Mouse (Mus musculus) embryonic facial prominence, embryonic 14.5 days (tissue): Measurements from ENCODE around the gene Ntm. TPM values are rescaled to one million over a fixed set of nuclear protein-coding genes. Genes with fewer than 3 reads are reported as not detected.

Source experiments
- ATAC-seq: fragments of 200-750 bp; cut with Nextera tagmentation; 2 replicates; pipeline ENCODE4 v1.8.0; 2017; ENCODE audit warnings: low read depth, moderate number of reproducible peaks, moderate TSS enrichment
- DNase-seq: peaks from one replicate; pipeline ENCODE4 v3.0.0-alpha.2; 2015; ENCODE audit warnings: low spot score
- H3K27ac ChIP-seq: fragments of 300-500 bp; sonication (generic); replicated peaks from 2 replicates; pipeline ENCODE4 v1.5.1; 2014; ENCODE audit warnings: low read depth, mild to moderate bottlenecking, low read length, moderate library complexity
- H3K27me3 ChIP-seq: fragments of 300-500 bp; sonication (generic); replicated peaks from 2 replicates; pipeline ENCODE4 v1.6.1; 2014; ENCODE audit warnings: low read length; ENCODE audit not compliant: control insufficient read depth, insufficient read depth
- H3K36me3 ChIP-seq: fragments of 300-500 bp; sonication (generic); 2 replicates; pipeline ENCODE4 v1.6.1; 2014; ENCODE audit warnings: low read length, mixed read lengths; ENCODE audit not compliant: control insufficient read depth, insufficient read depth
- H3K4me1 ChIP-seq: fragments of 300-500 bp; sonication (generic); 2 replicates; pipeline ENCODE4 v1.6.1; 2014; ENCODE audit warnings: antibody characterized with exemption, low read length; ENCODE audit not compliant: control insufficient read depth, insufficient read depth
- H3K4me2 ChIP-seq: fragments of 300-500 bp; sonication (generic); 2 replicates; pipeline ENCODE4 v1.6.1; 2014; ENCODE audit warnings: low read depth, mild to moderate bottlenecking, low read length, moderate library complexity, mixed read lengths
- H3K4me3 ChIP-seq: fragments of 300-500 bp; sonication (generic); 2 replicates; pipeline ENCODE4 v1.5.1; 2014; ENCODE audit warnings: low read depth, mild to moderate bottlenecking, low read length
- H3K9ac ChIP-seq: fragments of 300-500 bp; sonication (generic); 2 replicates; pipeline ENCODE4 v1.6.1; 2014; ENCODE audit warnings: low read depth, mild to moderate bottlenecking, low read length, moderate library complexity, mixed read lengths
- H3K9me3 ChIP-seq: fragments of 300-500 bp; sonication (generic); 2 replicates; pipeline ENCODE4 v1.6.1; 2016; ENCODE audit warnings: low read length; ENCODE audit not compliant: control insufficient read depth
- WGBS: fragments of 180-500 bp; shearing (Covaris S2); extraction: QIAGEN DNeasy Blood & Tissue Kit; methylation state at CpG from one replicate; pipeline ENCODE4 v1.1.7; 2014; 5-methylcytosine and 5-hydroxymethylcytosine counted together
- polyA plus RNA-seq: library from polyadenylated mRNA; unstranded; fragments of >200 nt; fragmentation: Nextera tagmentation; extraction: Ambion mirVana; gene quantifications from 2 replicates; pipeline ENCODE4 v1.2.1, GENCODE M21; 2014

Ntm gene
- polyA plus RNA-seq, 1 experiment from 2014 or later = 28.2 TPM

- Histone ChIP-seq H3K27me3 (no peaks in the 10 kb centered on the region), H3K4me1 (no peaks in the 10 kb centered on the region), H3K4me3 (no peak overlapping the region), H3K4me2 (no peak overlapping the region), H3K9me3 (no peaks in the 10 kb centered on the region), H3K9ac (no peak overlapping the region), H3K27ac (no peak overlapping the region), H3K36me3 (no peaks in the 10 kb centered on the region)
- DNase-seq (no peak), ATAC-seq (no peak)
- 71% methylated on average over 5 of the region's 5 CpGs for WGBS
Measured at GRCm38 (mm10) chr9:29834911-29835310, 128.0 kb downstream of the Ntm start.

GRCm38 (mm10) chr9:29833781-29834180, 129.2 kb downstream of the Ntm start:
- H3K9ac ChIP-seq = no peak overlapping the region
- H3K9me3 ChIP-seq = no peaks in the 10 kb centered on the region
- H3K4me1 ChIP-seq = no peaks in the 10 kb centered on the region
- no peak overlapping the region for H3K4me2 ChIP-seq
- WGBS = 27% methylated on average over 2 of the region's 2 CpGs
- no peaks in the 10 kb centered on the region for H3K36me3 ChIP-seq
- ATAC-seq (no peak), DNase-seq (no peak)
- no peak overlapping the region for H3K4me3 ChIP-seq
- no peak overlapping the region for H3K27ac ChIP-seq
- no peaks in the 10 kb centered on the region for H3K27me3 ChIP-seq

- no peaks in the 10 kb centered on the region for H3K4me1 ChIP-seq
- H3K9ac ChIP-seq = no peak overlapping the region
- ATAC-seq (no peak), DNase-seq (no peak)
- WGBS = 44% methylated on average over 5 of the region's 5 CpGs
- H3K27me3 ChIP-seq = no peaks in the 10 kb centered on the region
- H3K27ac ChIP-seq = no peak overlapping the region
- no peaks in the 10 kb centered on the region for H3K36me3 ChIP-seq
- H3K4me2 ChIP-seq = no peak overlapping the region
- no peak overlapping the region for H3K4me3 ChIP-seq
- no peaks in the 10 kb centered on the region for H3K9me3 ChIP-seq
Measured at GRCm38 (mm10) chr9:29827240-29827660, 135.7 kb downstream of the Ntm start.

DNA sequence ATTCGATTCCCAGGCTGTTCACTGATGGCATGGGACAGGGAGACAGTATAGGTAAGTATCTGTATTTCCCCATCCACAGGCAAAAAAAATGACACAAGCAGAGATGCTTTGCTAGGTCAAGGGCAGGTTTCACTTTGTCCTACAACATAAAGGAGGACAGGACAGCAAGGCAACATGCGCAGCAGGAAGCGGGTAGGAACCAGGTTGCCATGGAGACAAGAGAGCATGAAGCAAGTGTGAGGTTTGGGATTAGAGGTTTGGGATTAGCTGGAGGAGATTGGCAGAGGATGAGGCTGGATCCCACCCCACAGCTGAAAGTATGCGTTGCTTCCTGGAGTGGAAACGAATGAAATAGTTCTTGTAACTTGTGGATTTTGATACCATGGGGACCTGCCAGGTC, 137.7 kb downstream of the Ntm start:
- Histone ChIP-seq H3K27ac (no peak overlapping the region), H3K9me3 (no peaks in the 10 kb centered on the region), H3K27me3 (no peaks in the 10 kb centered on the region), H3K4me3 (no peak overlapping the region), H3K9ac (no peak overlapping the region), H3K4me2 (no peak overlapping the region), H3K4me1 (no peaks in the 10 kb centered on the region), H3K36me3 (no peaks in the 10 kb centered on the region)
- DNase-seq = no peak
- 91% methylated on average over 5 of the region's 5 CpGs for WGBS
- no peak for ATAC-seq

DNA sequence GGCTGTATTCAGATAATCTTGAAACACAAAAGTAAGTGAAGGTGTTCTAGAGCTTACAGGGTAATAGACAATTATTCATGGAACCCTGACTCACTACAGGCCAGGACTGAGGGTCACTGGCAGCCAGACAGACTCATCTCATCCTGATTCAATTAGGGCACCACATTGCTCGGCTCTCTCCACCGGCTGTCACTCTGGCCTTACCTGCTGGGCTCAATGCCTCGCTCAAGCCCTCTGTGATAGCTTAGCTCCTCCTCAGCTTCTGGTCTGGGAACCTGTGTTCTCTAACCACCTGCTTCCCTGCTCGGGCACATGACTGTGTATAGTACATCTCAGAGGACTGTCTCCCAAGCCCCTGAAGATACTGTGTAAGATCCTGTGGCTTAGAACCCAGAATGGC, 139.2 kb downstream of the Ntm start:
- H3K27ac ChIP-seq = no peak overlapping the region
- no peak for ATAC-seq
- H3K4me3 ChIP-seq = no peak overlapping the region
- H3K4me1 ChIP-seq = no peaks in the 10 kb centered on the region
- no peak for DNase-seq
- no peaks in the 10 kb centered on the region for H3K27me3 ChIP-seq
- no peaks in the 10 kb centered on the region for H3K36me3 ChIP-seq
- 70% methylated on average over 4 of the region's 4 CpGs for WGBS
- H3K9me3 ChIP-seq = no peaks in the 10 kb centered on the region
- H3K9ac ChIP-seq = no peak overlapping the region
- no peak overlapping the region for H3K4me2 ChIP-seq

GRCm38 (mm10) chr9:29812685-29813084, 150.3 kb downstream of the Ntm start:
- ATAC-seq = no peak
- 80% methylated on average over 5 of the region's 5 CpGs for WGBS

DNA sequence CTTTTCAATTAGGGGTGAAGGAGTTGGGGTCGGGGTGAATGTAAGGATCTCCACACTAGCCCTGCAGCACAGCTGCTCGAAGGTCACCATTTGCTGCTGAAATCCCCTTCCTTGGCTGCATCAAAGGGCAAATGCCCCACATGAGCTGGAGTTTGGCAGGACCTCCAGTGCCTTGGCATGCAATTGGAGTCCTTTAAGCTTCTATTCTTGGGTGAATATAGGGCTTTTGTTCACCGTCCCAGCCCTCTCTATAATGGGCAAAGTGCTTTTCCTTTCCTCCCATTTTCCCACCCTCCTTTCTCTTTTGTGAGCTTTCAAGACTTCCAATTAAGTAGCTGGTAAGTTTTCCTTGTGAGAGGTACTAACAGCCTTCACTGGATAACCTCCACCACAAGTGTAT, 156.2 kb downstream of the Ntm start:
- no peak overlapping the region for H3K27ac ChIP-seq
- no peak for ATAC-seq
- H3K4me2 ChIP-seq = no peak overlapping the region
- no peak for DNase-seq
- no peak overlapping the region for H3K4me3 ChIP-seq
- no peaks in the 10 kb centered on the region for H3K36me3 ChIP-seq
- WGBS = 42% methylated on average over 3 of the region's 3 CpGs
- H3K4me1 ChIP-seq = no peaks in the 10 kb centered on the region
- H3K9me3 ChIP-seq = no peaks in the 10 kb centered on the region
- no peaks in the 10 kb centered on the region for H3K27me3 ChIP-seq
- H3K9ac ChIP-seq = no peak overlapping the region

More at GRCm38 (mm10) chr9:29812685-29813084, 150.3 kb downstream of the Ntm start:
- Histone ChIP-seq H3K9me3 (no peaks in the 10 kb centered on the region), H3K4me1 (no peaks in the 10 kb centered on the region), H3K27me3 (no peaks in the 10 kb centered on the region), H3K9ac (no peak overlapping the region), H3K27ac (no peak overlapping the region), H3K4me3 (no peak overlapping the region), H3K4me2 (no peak overlapping the region), H3K36me3 (no peaks in the 10 kb centered on the region)
- no peak for DNase-seq

- H3K4me2 ChIP-seq = no peak overlapping the region
- 93% methylated on average over 9 of the region's 9 CpGs for WGBS
- DNase-seq (no peak), ATAC-seq (no peak)
- no peaks in the 10 kb centered on the region for H3K36me3 ChIP-seq
- H3K4me3 ChIP-seq = no peak overlapping the region
- H3K27ac ChIP-seq = no peak overlapping the region
- no peak overlapping the region for H3K9ac ChIP-seq
- no peaks in the 10 kb centered on the region for H3K4me1 ChIP-seq
- H3K27me3 ChIP-seq = no peaks in the 10 kb centered on the region
- no peaks in the 10 kb centered on the region for H3K9me3 ChIP-seq
Measured at GRCm38 (mm10) chr9:29804483-29804882, 158.5 kb downstream of the Ntm start.

- ATAC-seq (no peak), DNase-seq (no peak)
- Histone ChIP-seq H3K27me3 (no peaks in the 10 kb centered on the region), H3K27ac (no peak overlapping the region), H3K36me3 (no peaks in the 10 kb centered on the region), H3K9ac (no peak overlapping the region), H3K9me3 (no peaks in the 10 kb centered on the region), H3K4me3 (no peak overlapping the region), H3K4me2 (no peak overlapping the region), H3K4me1 (no peaks in the 10 kb centered on the region)
- WGBS = 48% methylated on average over 4 of the region's 4 CpGs
Measured at GRCm38 (mm10) chr9:29803738-29804285, 159.1 kb downstream of the Ntm start.
